Comparison of ENCODE assay signal across 9 mouse cellular contexts in genomic region chr2:25458911-25459310, GRCm38 (mm10). TPM values are rescaled to one million over a fixed set of nuclear protein-coding genes. Genes with fewer than 3 reads are reported as not detected.
DNase-seq lines count a peak whose midpoint lies in the region; ATAC-seq lines count a peak whose summit lies in the region.
"Had no signal": no experiment of that assay in that cellular context is flagged by ENCODE, and none has a peak within 500 bp of the region (broad histone marks: within the 10 kb centered on the region; RNA-seq: fewer than 3 reads in every experiment).

No protein-coding gene starts in this region.

- H3K27ac ChIP-seq in heart, embryonic 10.5 days: no peak overlapping the region
- H3K27ac ChIP-seq in lung, embryonic 15.5 days: peak overlapping the region; percentile 91

- H3K9me3 ChIP-seq in heart, embryonic 10.5 days: no peaks in the 10 kb centered on the region
- H3K9me3 ChIP-seq in lung, embryonic 15.5 days: no peaks in the 10 kb centered on the region

- no peak overlapping the region for H3K9ac ChIP-seq in lung, embryonic 15.5 days

- no peak overlapping the region for H3K4me3 ChIP-seq in heart, embryonic 10.5 days
- no peak overlapping the region for H3K4me3 ChIP-seq in lung, embryonic 15.5 days

- H3K4me1 ChIP-seq in heart, embryonic 10.5 days: peaks cover 36% of the 10 kb centered on the region
- H3K4me1 ChIP-seq in lung, embryonic 15.5 days: peaks cover 42% of the 10 kb centered on the region

- 73% methylated on average over 5 of the region's 5 CpGs for WGBS in heart, embryonic 10.5 days
- WGBS in lung, embryonic 15.5 days: 66% methylated on average over 5 of the region's 5 CpGs

- peaks cover 7% of the 10 kb centered on the region; the same call in 1 of the 2 replicates for H3K27me3 ChIP-seq in heart, embryonic 10.5 days (ENCODE audit: insufficient read depth, poor library complexity, severe bottlenecking)
- H3K27me3 ChIP-seq in lung, embryonic 15.5 days: no peaks in the 10 kb centered on the region

- H3K36me3 ChIP-seq in heart, embryonic 10.5 days: peaks cover 12% of the 10 kb centered on the region
- H3K36me3 ChIP-seq in lung, embryonic 15.5 days: no peaks in the 10 kb centered on the region

- H3K4me2 ChIP-seq in lung, embryonic 15.5 days: peak overlapping the region; percentile 79

- ATAC-seq in lung, embryonic 15.5 days (ENCODE audit: borderline replicate concordance, extremely low read depth, low FRiP score, low TSS enrichment): 0 out of 2 replicates have a peak, but pooled peaks have one; percentile 20
- ATAC-seq in erythroid progenitor cell, adult 5-6 weeks (replicated peaks; ENCODE audit: low FRiP score, poor library complexity, severe bottlenecking): no peak

- peak; percentile 95 for DNase-seq in heart, adult 11 months
- no peak for DNase-seq in heart, embryonic 10.5 days (ENCODE audit: low spot score)
- peak; percentile 83 for DNase-seq in urinary bladder, postnatal 14 days (ENCODE audit: low spot score)
- DNase-seq in urinary bladder, postnatal 10 days (ENCODE audit: low spot score): no peak
- no peak for DNase-seq in frontal cortex, adult 2 months (ENCODE audit: extremely low spot score in 1 of 2, low spot score in 1 of 2)
- no peak for DNase-seq in B cell, adult 2 months

RNA-seq across cellular contexts. Expression of gene Paxx, which starts 2.0 kb away (rescaled TPM):
- 15.6 and 17.7 TPM in 2 replicates for polyA plus RNA-seq in heart, embryonic 10.5 days (2016; fragmentation: Nextera tagmentation; extraction: Ambion mirVana)
- 31.5 and 37.0 TPM in 2 replicates for polyA plus RNA-seq in lung, embryonic 15.5 days (2015; fragmentation: Nextera tagmentation; extraction: Ambion mirVana)
- polyA plus RNA-seq in frontal cortex, adult 2 months (2012; rRNA removed): 110 and 114 TPM in 2 replicates
- 17.6 and 24.5 TPM in 2 replicates for total RNA-seq in erythroid progenitor cell, adult 5-6 weeks (2015; ENCODE audit: low replicate concordance)
- total RNA-seq in erythroid progenitor cell, adult 5-6 weeks (2017; ENCODE audit: low replicate concordance): 5.3 TPM in 1 of 2 replicates, not detected in the other

RNA-seq across cellular contexts. Expression of gene Clic3, which starts 2.3 kb away (rescaled TPM):
- polyA plus RNA-seq in heart, embryonic 10.5 days (2016; fragmentation: Nextera tagmentation; extraction: Ambion mirVana): 0.69 and 1.1 TPM in 2 replicates
- 77.9 and 90.3 TPM in 2 replicates for polyA plus RNA-seq in lung, embryonic 15.5 days (2015; fragmentation: Nextera tagmentation; extraction: Ambion mirVana)
- polyA plus RNA-seq in frontal cortex, adult 2 months (2012; rRNA removed): 0.42 and 1.4 TPM in 2 replicates
- not detected in 2 replicates for total RNA-seq in erythroid progenitor cell, adult 5-6 weeks (2015; ENCODE audit: low replicate concordance)
- not detected in 2 replicates for total RNA-seq in erythroid progenitor cell, adult 5-6 weeks (2017; ENCODE audit: low replicate concordance)

RNA-seq across cellular contexts. Expression of gene Ptgds, which starts 10.9 kb away (rescaled TPM):
- polyA plus RNA-seq in heart, embryonic 10.5 days (2016; fragmentation: Nextera tagmentation; extraction: Ambion mirVana): 0.18 and 0.32 TPM in 2 replicates
- 10.2 and 24.3 TPM in 2 replicates for polyA plus RNA-seq in lung, embryonic 15.5 days (2015; fragmentation: Nextera tagmentation; extraction: Ambion mirVana)
- polyA plus RNA-seq in frontal cortex, adult 2 months (2012; rRNA removed): 2,136 and 2,926 TPM in 2 replicates
- total RNA-seq in erythroid progenitor cell, adult 5-6 weeks (2015; ENCODE audit: low replicate concordance): not detected in 2 replicates
- not detected in 2 replicates for total RNA-seq in erythroid progenitor cell, adult 5-6 weeks (2017; ENCODE audit: low replicate concordance)

RNA-seq across cellular contexts. Expression of gene Abca2, which starts 30.4 kb away (rescaled TPM):
- polyA plus RNA-seq in heart, embryonic 10.5 days (2016; fragmentation: Nextera tagmentation; extraction: Ambion mirVana): 3.5 and 4.7 TPM in 2 replicates
- polyA plus RNA-seq in lung, embryonic 15.5 days (2015; fragmentation: Nextera tagmentation; extraction: Ambion mirVana): 4.5 and 4.8 TPM in 2 replicates
- polyA plus RNA-seq in frontal cortex, adult 2 months (2012; rRNA removed): 107 TPM in 2 replicates
- 5.0 and 5.8 TPM in 2 replicates for total RNA-seq in erythroid progenitor cell, adult 5-6 weeks (2015; ENCODE audit: low replicate concordance)
- total RNA-seq in erythroid progenitor cell, adult 5-6 weeks (2017; ENCODE audit: low replicate concordance): 1.3 and 2.4 TPM in 2 replicates

RNA-seq across cellular contexts. Expression of gene Lcn12, which starts 34.8 kb away (rescaled TPM):
- not detected in 2 replicates for polyA plus RNA-seq in heart, embryonic 10.5 days (2016; fragmentation: Nextera tagmentation; extraction: Ambion mirVana)
- not detected in 2 replicates for polyA plus RNA-seq in lung, embryonic 15.5 days (2015; fragmentation: Nextera tagmentation; extraction: Ambion mirVana)
- polyA plus RNA-seq in frontal cortex, adult 2 months (2012; rRNA removed): not detected in 2 replicates
- not detected in 2 replicates for total RNA-seq in erythroid progenitor cell, adult 5-6 weeks (2015; ENCODE audit: low replicate concordance)
- not detected in 2 replicates for total RNA-seq in erythroid progenitor cell, adult 5-6 weeks (2017; ENCODE audit: low replicate concordance)
- polyA plus RNA-seq: neural tube, embryonic 14.5 days had no signal

Comparison
In these comparisons a context has a peak if more than half of its experiments do, and no peak if none do; other contexts are left out.
1. DNase-seq: peak in heart, adult 11 months (single experiment) and urinary bladder, postnatal 14 days (single experiment); none in heart, embryonic 10.5 days (single experiment), urinary bladder, postnatal 10 days (single experiment), frontal cortex, adult 2 months (0 of 2) and B cell, adult 2 months (0 of 2).
2. RNA of gene Clic3, which starts 2.3 kb away (polyA plus RNA-seq): 77.9 to 90.3 TPM in lung, embryonic 15.5 days; 0.69 to 1.1 TPM in heart, embryonic 10.5 days and 0.42 to 1.4 TPM in frontal cortex, adult 2 months; every median in the first group is over 10 times any median in the second.
3. RNA of gene Ptgds, which starts 10.9 kb away (polyA plus RNA-seq): 2,136 to 2,926 TPM in frontal cortex, adult 2 months; 10.2 to 24.3 TPM in lung, embryonic 15.5 days and 0.18 to 0.32 TPM in heart, embryonic 10.5 days; every median in the first group is over 10 times any median in the second.